Mouse (Mus musculus) E14TG2a.4 (cell line): Measurements from ENCODE around the gene Arhgap10.

Experiments
- CTCF ChIP-seq: conservative IDR thresholded peaks from 2 replicates; pipeline ENCODE4 v1.5.1; 2014; ENCODE audit warnings: low read length
- NANOG ChIP-seq: IDR thresholded peaks from 2 replicates; pipeline ENCODE4 v1.6.1; 2014; ENCODE audit warnings: borderline replicate concordance, low read length, mixed read lengths
- POU5F1 ChIP-seq: IDR thresholded peaks from 2 replicates; pipeline ENCODE4 v1.6.1; 2014; ENCODE audit warnings: low read length, borderline replicate concordance

GRCm38 (mm10) chr8:77515201-77515600, 2.6 kb downstream of the Arhgap10 start:
- TF ChIP-seq CTCF (no peak), POU5F1 (no peak), NANOG (no peak)
